Mouse (Mus musculus) c-Kit-positive CD71-negative TER-119-negative erythroid progenitor cells, embryonic 14.5 days (primary cell): ENCODE results near the gene Hdac11.
"Not testable (repeated sequence)": the region's sequence is repeated elsewhere in the genome, so short reads cannot be mapped to it uniquely, and the experiment has no call there.

Experiments
- DNase-seq: peaks from one replicate; pipeline ENCODE4 v3.0.0-alpha.2; 2013; ENCODE audit warnings: low read depth

Hdac11 gene

GRCm38 (mm10) chr6:91156554-91157236 is at the start of gene Hdac11:
Gene Hdac11 (plus strand): TSS chr6:91156665.
- DNase-seq, result peak; percentile 70

GRCm38 (mm10) chr6:91108301-91108916 is 48.1 kb upstream of the Hdac11 start:
- no peak for DNase-seq

GRCm38 (mm10) chr6:91108917-91109450 is 47.5 kb upstream of the Hdac11 start:
- DNase-seq, result no peak

GRCm38 (mm10) chr6:91109489-91109888 is 47.0 kb upstream of the Hdac11 start:
- no peak for DNase-seq

GRCm38 (mm10) chr6:91110323-91111020 is 46.0 kb upstream of the Hdac11 start:
- no peak for DNase-seq

GRCm38 (mm10) chr6:91111141-91111953 is 45.1 kb upstream of the Hdac11 start:
- DNase-seq, result no peak

GRCm38 (mm10) chr6:91111954-91112252 is 44.6 kb upstream of the Hdac11 start:
- DNase-seq, result no peak

- no peak for DNase-seq
These were observed 41.7 kb upstream of the Hdac11 start for GRCm38 (mm10) chr6:91114716-91115115.

- no peak for DNase-seq
These were observed 41.3 kb upstream of the Hdac11 start for GRCm38 (mm10) chr6:91115158-91115557.

GRCm38 (mm10) chr6:91115863-91116243 is 40.6 kb upstream of the Hdac11 start:
- no peak for DNase-seq

GRCm38 (mm10) chr6:91116244-91117145 is 40.0 kb upstream of the Hdac11 start, which contains the start of gene Nup210:
Gene Nup210 (minus strand): TSS chr6:91116829.
- peak; percentile 79 for DNase-seq

GRCm38 (mm10) chr6:91117149-91117548 is 39.3 kb upstream of the Hdac11 start:
- no peak for DNase-seq

GRCm38 (mm10) chr6:91118526-91118925 is 37.9 kb upstream of the Hdac11 start:
- DNase-seq, result no peak

- no peak for DNase-seq
These were observed 36.3 kb upstream of the Hdac11 start for GRCm38 (mm10) chr6:91120206-91120605.

- not testable (repeated sequence) for DNase-seq
These were observed 35.4 kb upstream of the Hdac11 start for GRCm38 (mm10) chr6:91121089-91121488.

GRCm38 (mm10) chr6:91123453-91123852 is 33.0 kb upstream of the Hdac11 start:
- no peak for DNase-seq

GRCm38 (mm10) chr6:91124286-91125227 is 31.9 kb upstream of the Hdac11 start:
- no peak for DNase-seq

- no peak for DNase-seq
These were observed 31.3 kb upstream of the Hdac11 start for GRCm38 (mm10) chr6:91125228-91125585.

GRCm38 (mm10) chr6:91128996-91129395 is 27.5 kb upstream of the Hdac11 start:
- DNase-seq, result no peak

GRCm38 (mm10) chr6:91130856-91131255 is 25.6 kb upstream of the Hdac11 start:
- no peak for DNase-seq
